Mouse (Mus musculus) embryonic fibroblast, embryonic 13.5 days (primary cell): ENCODE data around the gene Ube2q1.

Source experiments
- CTCF ChIP-seq: IDR thresholded peaks from 2 replicates; pipeline ENCODE4 v1.5.1; 2011; ENCODE audit warnings: mild to moderate bottlenecking, control low read depth, low read length, moderate library complexity, borderline replicate concordance; ENCODE audit not compliant: insufficient read depth
- POLR2A ChIP-seq: IDR thresholded peaks from 2 replicates; pipeline ENCODE4 v1.6.1; 2011; ENCODE audit warnings: low read depth, mild to moderate bottlenecking, control low read depth, low read length, moderate library complexity

- TF ChIP-seq CTCF (no peak), POLR2A (no peak)
Observed at GRCm38 (mm10) chr3:89820311-89821095, 47.1 kb downstream of the Ube2q1 start.
